Mouse (Mus musculus): Measurements from ENCODE around the gene Ldb3. TPM values are rescaled to one million over a fixed set of nuclear protein-coding genes. Genes with fewer than 3 reads are reported as not detected.
A peak's percentile ranks its signal among the peaks of the same experiment; 100 is the strongest.

Gene Ldb3
- total RNA-seq, 2 experiments from 2014 or later = 1,886 to 2,548 TPM

- H3K4me3 ChIP-seq = peak overlapping the region; percentile 26
- peak overlapping the region; percentile 89 for H3K27ac ChIP-seq
- intact Hi-C loops (cut with DNase I) = no loop called here
- TF ChIP-seq CTCF (IDR thresholded peaks at IDR 0.05) = no peak
- no peak for DNase-seq
Measured at GRCm38 (mm10) chr14:34544001-34544400, 44.5 kb downstream of the Ldb3 start.

DNA sequence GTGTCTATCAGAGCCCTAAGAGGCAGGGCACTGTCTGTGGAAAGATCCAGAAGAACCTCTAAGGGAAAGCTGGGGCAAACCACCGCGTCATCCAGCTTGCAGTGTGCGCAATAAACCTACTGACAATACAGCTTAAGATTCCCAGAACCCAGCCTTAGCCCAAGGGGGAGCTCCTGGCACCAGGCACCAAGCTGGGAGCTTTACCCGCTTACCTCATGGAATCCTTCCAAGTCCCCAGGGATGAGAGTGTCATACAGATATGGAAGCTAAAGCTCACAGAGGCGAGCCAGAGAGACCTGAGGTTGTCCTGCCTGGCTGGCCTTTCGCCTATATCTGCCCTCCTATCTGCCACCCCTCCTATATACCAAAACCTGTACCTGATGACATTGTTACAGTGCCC is 44.9 kb downstream of the Ldb3 start:
- intact Hi-C loops (cut with DNase I) = loop anchor here (1.0 kb wide), 1 partner anchor 12 kb away; no protein-coding TSS in a partner anchor
- no peak for TF ChIP-seq CTCF (IDR thresholded peaks at IDR 0.05)
- H3K27ac ChIP-seq = peak overlapping the region; percentile 89
- no peak for DNase-seq
- peak overlapping the region; percentile 26 for H3K4me3 ChIP-seq

DNA sequence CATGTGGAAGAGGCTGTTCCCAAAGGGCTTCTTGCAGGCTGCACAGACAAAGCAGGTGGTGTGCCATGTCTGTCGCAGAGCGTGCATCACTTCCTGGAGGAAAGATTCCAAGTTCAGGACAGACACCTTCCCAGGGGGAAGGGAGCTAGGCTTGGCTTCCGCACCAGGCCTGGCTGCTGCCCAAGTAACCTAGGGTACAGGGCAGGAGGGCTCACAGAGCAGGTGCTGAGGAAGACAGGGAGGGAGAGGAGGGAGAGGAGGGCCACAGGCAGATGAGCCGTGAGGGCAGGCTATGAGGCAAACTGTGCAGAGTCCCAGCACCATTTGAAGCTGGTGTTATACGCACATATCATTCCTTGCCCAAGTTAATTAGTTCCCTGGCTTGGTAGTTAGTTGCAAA is 46.6 kb downstream of the Ldb3 start:
- Histone ChIP-seq H3K4me3 (no peak overlapping the region), H3K27ac (peak overlapping the region; percentile 89)
- intact Hi-C loops (cut with DNase I) = no loop called here
- peak; percentile 67 for DNase-seq
- no peak for TF ChIP-seq CTCF (IDR thresholded peaks at IDR 0.05)

GRCm38 (mm10) chr14:34540685-34541162 is 47.8 kb downstream of the Ldb3 start:
- intact Hi-C loops (cut with DNase I) = no loop called here
- DNase-seq = peak; percentile 69

GRCm38 (mm10) chr14:34535883-34536282 is 52.6 kb downstream of the Ldb3 start:
- TF ChIP-seq CTCF (IDR thresholded peaks at IDR 0.05) = no peak
- H3K27ac ChIP-seq = no peak overlapping the region
- no peak for DNase-seq

More at GRCm38 (mm10) chr14:34540685-34541162, 47.8 kb downstream of the Ldb3 start:
- TF ChIP-seq CTCF (IDR thresholded peaks at IDR 0.05) = no peak
- H3K27ac ChIP-seq = peak overlapping the region; percentile 53
- H3K4me3 ChIP-seq = peak overlapping the region; percentile 33

GRCm38 (mm10) chr14:34533537-34533936 is 54.9 kb downstream of the Ldb3 start:
- no peak for TF ChIP-seq CTCF (IDR thresholded peaks at IDR 0.05)
- DNase-seq = peak; percentile 55
- H3K4me3 ChIP-seq = no peak overlapping the region
- H3K27ac ChIP-seq = peak overlapping the region; percentile 52
- intact Hi-C loops (cut with DNase I) = no loop called here

More at GRCm38 (mm10) chr14:34535883-34536282, 52.6 kb downstream of the Ldb3 start:
- H3K4me3 ChIP-seq = no peak overlapping the region
- intact Hi-C loops (cut with DNase I) = no loop called here

DNA sequence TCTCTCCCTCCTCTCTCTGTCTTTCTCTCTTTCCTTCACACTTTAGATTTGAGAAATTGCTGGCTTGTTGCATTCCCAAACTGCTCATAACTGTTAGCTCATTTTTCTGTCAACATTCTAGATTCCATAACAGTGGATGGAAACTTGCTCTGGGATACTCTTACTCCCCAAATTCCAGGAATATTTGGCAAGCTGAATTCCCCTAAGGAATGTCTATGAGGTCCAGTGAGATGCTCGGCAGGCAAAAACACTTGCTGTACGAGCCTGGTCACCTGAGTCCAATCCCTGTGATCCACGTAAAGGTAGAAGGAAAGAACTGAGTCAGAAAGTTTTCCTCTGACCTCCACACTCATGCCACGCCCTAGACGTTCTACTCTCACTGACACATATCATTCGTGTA is 55.9 kb downstream of the Ldb3 start:
- Histone ChIP-seq H3K4me3 (no peak overlapping the region), H3K27ac (peak overlapping the region; percentile 12; the same call in 1 of the 2 replicates)
- TF ChIP-seq CTCF (IDR thresholded peaks at IDR 0.05) = no peak
- intact Hi-C loops (cut with DNase I) = no loop called here
- no peak for DNase-seq

DNA sequence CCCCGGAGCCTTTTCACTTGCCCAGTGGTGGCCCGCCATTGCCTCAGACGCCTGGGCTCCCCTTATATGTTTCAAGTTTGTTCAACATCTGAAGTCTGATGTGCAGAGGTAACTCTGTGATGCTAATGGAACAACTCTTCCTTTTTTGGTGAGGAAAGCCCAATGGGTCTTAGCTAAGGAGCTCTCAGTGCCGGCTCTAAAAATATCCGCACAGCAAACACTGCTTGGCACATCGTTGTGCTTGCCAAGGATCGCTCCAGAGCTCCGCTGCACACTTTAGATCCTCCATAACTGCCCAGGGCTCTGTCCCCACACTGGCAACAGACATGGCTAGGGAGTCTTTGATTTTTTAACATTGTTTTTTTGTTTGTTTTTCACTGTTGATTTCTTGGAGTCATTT is 59.7 kb downstream of the Ldb3 start:
- H3K27ac ChIP-seq = peak overlapping the region; percentile 73
- TF ChIP-seq CTCF (IDR thresholded peaks at IDR 0.05) = no peak
- intact Hi-C loops (cut with DNase I) = no loop called here
- peak; percentile 65 for DNase-seq
- no peak overlapping the region for H3K4me3 ChIP-seq

DNA sequence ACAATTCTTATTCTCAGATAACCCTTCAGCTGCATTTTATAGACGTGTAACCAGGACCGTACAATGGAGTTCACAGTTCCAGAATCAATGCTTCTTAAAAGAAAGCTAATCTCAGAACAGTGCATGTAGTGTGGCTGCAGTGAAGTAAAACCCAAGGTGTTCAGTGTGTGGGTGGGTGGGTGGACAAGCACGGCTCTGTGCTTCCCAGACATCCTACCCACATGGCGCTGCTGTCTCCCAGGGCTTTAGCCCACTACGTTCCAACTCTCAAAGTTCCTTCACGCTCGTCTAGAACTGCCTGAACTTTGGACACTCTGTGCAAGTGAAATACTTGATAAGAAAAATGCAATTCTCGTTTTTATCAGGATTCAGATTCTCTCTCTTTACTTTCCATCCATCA is 65.8 kb downstream of the Ldb3 start, which contains the start of gene 9230112D13Rik:
Gene 9230112D13Rik (minus strand): TSS at position 101 of the 400 bp plus-strand sequence.
- intact Hi-C loops (cut with DNase I) = no loop called here
- no peak for DNase-seq
- no peak within 1 kb of the TSS for H3K4me3 ChIP-seq
- H3K27ac ChIP-seq = no peak within 1 kb of the TSS
- TF ChIP-seq CTCF (IDR thresholded peaks at IDR 0.05) = no peak

- intact Hi-C loops (cut with DNase I) = no loop called here
Measured at GRCm38 (mm10) chr14:34517959-34518544, 70.4 kb downstream of the Ldb3 start.

GRCm38 (mm10) chr14:34516960-34517577 is 71.4 kb downstream of the Ldb3 start:
- no peak for TF ChIP-seq CTCF (IDR thresholded peaks at IDR 0.05)
- DNase-seq = no peak
- intact Hi-C loops (cut with DNase I) = no loop called here
- no peak overlapping the region for H3K4me3 ChIP-seq
- no peak overlapping the region for H3K27ac ChIP-seq

More at GRCm38 (mm10) chr14:34517959-34518544, 70.4 kb downstream of the Ldb3 start:
- Histone ChIP-seq H3K27ac (no peak overlapping the region), H3K4me3 (no peak overlapping the region)
- DNase-seq = no peak
- TF ChIP-seq CTCF (IDR thresholded peaks at IDR 0.05) = no peak

- TF ChIP-seq CTCF (IDR thresholded peaks at IDR 0.05) = no peak
- DNase-seq = no peak
- Histone ChIP-seq H3K27ac (no peak overlapping the region), H3K4me3 (no peak overlapping the region)
- intact Hi-C loops (cut with DNase I) = no loop called here
Measured at GRCm38 (mm10) chr14:34515860-34516259, 72.6 kb downstream of the Ldb3 start.

- DNase-seq = no peak
- H3K4me3 ChIP-seq = no peak overlapping the region
- no peak overlapping the region for H3K27ac ChIP-seq
- TF ChIP-seq CTCF (IDR thresholded peaks at IDR 0.05) = peak; percentile 13; the same call in 1 of the 2 replicates
- intact Hi-C loops (cut with DNase I) = no loop called here
Measured at GRCm38 (mm10) chr14:34514120-34514519, 74.4 kb downstream of the Ldb3 start.

All from gastrocnemius, adult 2 months (tissue).